Mouse (Mus musculus) CH12.LX (cell line): Measurements from ENCODE around the gene Plscr4. TPM values are rescaled to one million over a fixed set of nuclear protein-coding genes. Genes with fewer than 3 reads are reported as not detected.

Experiments used
- DNase-seq: peaks from one replicate; pipeline ENCODE4 v3.0.0-alpha.2; 2013; ENCODE audit errors: extremely low read depth
- H3K27ac ChIP-seq: 2 replicates; pipeline ENCODE4 v1.5.1; 2012; ENCODE audit warnings: low read depth, mild to moderate bottlenecking, control low read depth, moderate library complexity; ENCODE audit not compliant: insufficient read depth
- H3K27me3 ChIP-seq: replicated peaks from 2 replicates; pipeline ENCODE3; 2012; ENCODE audit warnings: inconsistent platforms
- H3K36me3 ChIP-seq, 2 experiments: replicated peaks in 1 of 2; 2 replicates each; pipeline versions ENCODE3 to v1.6.1; 2012; ENCODE audit warnings: inconsistent platforms in 1 of 2, low read length in 1 of 2, mild to moderate bottlenecking in 1 of 2, mixed read lengths in 1 of 2, moderate library complexity in 1 of 2; ENCODE audit not compliant: control insufficient read depth in 1 of 2, insufficient read depth in 1 of 2
- H3K4me1 ChIP-seq, 2 experiments: 2 replicates each; pipeline ENCODE4 v1.6.1; 2012; ENCODE audit warnings: inconsistent platforms in 1 of 2, moderate library complexity in 1 of 2; ENCODE audit not compliant: insufficient read depth in 2 of 2, control insufficient read depth in 1 of 2
- H3K4me2 ChIP-seq: 2 replicates; pipeline ENCODE4 v1.6.1; 2012; ENCODE audit warnings: low read depth, mild to moderate bottlenecking, control low read depth; ENCODE audit not compliant: poor library complexity, insufficient read depth, severe bottlenecking
- H3K4me3 ChIP-seq, 3 experiments: fragments of 150-350 bp in 1 of 3; sonication (generic) in 1 of 3; replicated peaks in 1 of 3; 2 replicates each; pipeline versions ENCODE3 to v1.5.1; 2011 to 2012; ENCODE audit warnings: low read depth in 2 of 3, low read length in 2 of 3, mild to moderate bottlenecking in 2 of 3, moderate library complexity in 2 of 3, control low read depth in 1 of 3, improper control_type of control experiment in 1 of 3, inconsistent platforms in 1 of 3, mixed read lengths in 1 of 3; ENCODE audit not compliant: poor library complexity in 1 of 3
- H3K79me2 ChIP-seq: replicated peaks from 2 replicates; pipeline ENCODE4 v1.6.1; 2012; ENCODE audit warnings: mild to moderate bottlenecking, moderate library complexity; ENCODE audit not compliant: control insufficient read depth, poor library complexity, insufficient read depth, severe bottlenecking; ENCODE audit errors: extremely low read depth
- H3K9ac ChIP-seq: 2 replicates; pipeline ENCODE4 v1.6.1; 2012; ENCODE audit warnings: low read depth, mild to moderate bottlenecking, control low read depth, moderate library complexity; ENCODE audit not compliant: insufficient read depth
- H3K9me3 ChIP-seq: replicated peaks from 2 replicates; pipeline ENCODE3; 2012; ENCODE audit warnings: low read length, inconsistent platforms, mixed read lengths
- BHLHE40 ChIP-seq: IDR thresholded peaks from 2 replicates; pipeline ENCODE4 v1.6.1; 2011; ENCODE audit warnings: mild to moderate bottlenecking, low read depth, low read length, improper control_type of control experiment
- CTCF ChIP-seq, 2 experiments: IDR thresholded peaks in 1 of 2; conservative IDR thresholded peaks in 1 of 2; 2 replicates each; pipeline ENCODE4 v1.5.1; 2011 to 2012; ENCODE audit warnings: low read depth in 2 of 2, low read length in 2 of 2, improper control_type of control experiment in 1 of 2, inconsistent platforms in 1 of 2, mild to moderate bottlenecking in 1 of 2, moderate library complexity in 1 of 2
- E2F4 ChIP-seq: IDR thresholded peaks from 2 replicates; pipeline ENCODE4 v1.6.1; 2011; ENCODE audit warnings: low read depth, low read length, improper control_type of control experiment; ENCODE audit not compliant: insufficient replicate concordance
- ELF1 ChIP-seq: IDR thresholded peaks from 2 replicates; pipeline ENCODE4 v1.6.1; 2014; ENCODE audit warnings: low read depth, mild to moderate bottlenecking, inconsistent platforms, low read length, improper control_type of control experiment
- EP300 ChIP-seq: IDR thresholded peaks from 2 replicates; pipeline ENCODE4 v1.6.1; 2011; ENCODE audit warnings: low read length, improper control_type of control experiment
- HCFC1 ChIP-seq: IDR thresholded peaks from 2 replicates; pipeline ENCODE4 v1.6.1; 2012; ENCODE audit warnings: low read depth, mild to moderate bottlenecking, inconsistent platforms, low read length, improper control_type of control experiment
- KAT2A ChIP-seq: IDR thresholded peaks from 2 replicates; pipeline ENCODE4 v1.6.1; 2012; ENCODE audit warnings: low read length, improper control_type of control experiment, inconsistent platforms; ENCODE audit not compliant: insufficient replicate concordance
- MXI1 ChIP-seq: IDR thresholded peaks from 2 replicates; pipeline ENCODE4 v1.6.1; 2011; ENCODE audit warnings: mild to moderate bottlenecking, low read depth, low read length, improper control_type of control experiment
- NELFE ChIP-seq: IDR thresholded peaks from 2 replicates; pipeline ENCODE4 v1.6.1; 2011; ENCODE audit warnings: low read depth, low read length, improper control_type of control experiment
- PAX5 ChIP-seq: IDR thresholded peaks from 2 replicates; pipeline ENCODE4 v1.6.1; 2012; ENCODE audit warnings: low read length, inconsistent platforms, mixed read lengths
- POLR2AphosphoS2 ChIP-seq: IDR thresholded peaks from 2 replicates; pipeline ENCODE4 v1.6.1; 2011; ENCODE audit warnings: low read depth, low read length, improper control_type of control experiment
- RCOR1 ChIP-seq: conservative IDR thresholded peaks from 2 replicates; pipeline ENCODE4 v1.6.1; 2012; ENCODE audit warnings: low read depth, mild to moderate bottlenecking, inconsistent platforms, low read length, improper control_type of control experiment
- SIN3A ChIP-seq: IDR thresholded peaks from 2 replicates; pipeline ENCODE4 v1.6.1; 2012; ENCODE audit warnings: low read length, improper control_type of control experiment, inconsistent platforms
- USF2 ChIP-seq: conservative IDR thresholded peaks from 2 replicates; pipeline ENCODE4 v1.6.1; 2011; ENCODE audit warnings: low read depth, low read length, improper control_type of control experiment
- ZNF384 ChIP-seq: IDR thresholded peaks from 2 replicates; pipeline ENCODE4 v1.6.1; 2012; ENCODE audit warnings: low read depth, low read length, improper control_type of control experiment, inconsistent platforms
- dilution Hi-C: fragments of 300-500 bp; cut with MboI; formaldehyde crosslinking; loops from 2 replicates; pipeline ENCODE4 v1.14.3; 2020; ENCODE audit warnings: low sequenced_read_pairs; ENCODE audit not compliant: extremely low pct_unique_long_range_greater_than_20kb, extremely low pct_ligation_motif_present
- in situ Hi-C: fragments of 300-500 bp; cut with MboI; formaldehyde crosslinking; loops from 3 replicates; pipeline ENCODE4 v1.14.3; 2019; ENCODE audit warnings: low sequenced_read_pairs, low pct_ligation_motif_present, low pct_unique_long_range_greater_than_20kb, mixed read lengths
- polyA plus RNA-seq: library from polyadenylated mRNA; unstranded; fragments of >175 nt; gene quantifications from 2 replicates; pipeline ENCODE4 v1.2.1, GENCODE M21; 2012; ENCODE audit warnings: low read depth; ENCODE audit not compliant: insufficient read length
- total RNA-seq, 2 experiments: library from RNA; depleted of rRNA; stranded (reverse); fragments of 300-350 nt in 1 of 2; fragments of >200 nt in 1 of 2; gene quantifications; 2 replicates each; pipeline ENCODE4 v1.2.3; 2012 to 2014

The Plscr4 gene
- total and polyA plus RNA-seq, 3 experiments, result 0.10 TPM; not detected in 2

- Histone ChIP-seq H3K79me2 (no peaks in the 10 kb centered on the region), H3K4me3 (no peak overlapping the region), H3K27ac (no peak overlapping the region), H3K4me2 (peak overlapping the region; percentile 42; the same call in 1 of the 2 replicates), H3K9ac (no peak overlapping the region; the same call in 1 of the 2 replicates), H3K4me1 (peaks cover 0 to 4% of the 10 kb centered on the region in 2 experiments; a peak in 2 of 4 replicates), H3K27me3 (no peaks in the 10 kb centered on the region), H3K9me3 (no peaks in the 10 kb centered on the region), H3K36me3 (no peaks in the 10 kb centered on the region)
- TF ChIP-seq PAX5, result no peak
- DNase-seq, result no peak
- dilution Hi-C loops (no loop called here), in situ Hi-C loops (no loop called here)
Observed at GRCm38 (mm10) chr9:92458418-92458817, 1.2 kb downstream of the Plscr4 start.

DNA sequence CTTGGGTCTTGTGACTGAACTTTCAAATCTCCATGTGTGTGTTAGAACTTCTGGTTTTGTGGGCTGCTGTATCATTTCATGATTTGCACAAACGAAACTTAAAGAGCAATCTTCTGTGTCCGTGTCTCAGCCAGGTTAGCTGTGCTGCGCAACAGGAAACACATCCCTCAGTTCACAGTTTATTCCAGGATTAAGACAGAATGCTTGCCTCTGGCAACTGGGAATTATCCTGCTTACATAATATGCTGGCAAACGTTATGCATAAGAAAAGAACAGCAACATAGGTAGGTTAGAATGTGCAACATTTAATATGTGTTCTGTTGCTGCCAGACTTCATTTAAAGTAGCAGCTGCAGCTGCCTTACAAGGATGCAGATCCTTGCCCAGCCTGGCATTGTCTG is 10.6 kb downstream of the Plscr4 start:
- no peak overlapping the region for H3K4me3 ChIP-seq
- no peaks in the 10 kb centered on the region for H3K27me3 ChIP-seq
- H3K36me3 ChIP-seq, result no peaks in the 10 kb centered on the region
- TF ChIP-seq ZNF384, result no peak
- TF ChIP-seq ELF1, result no peak
- TF ChIP-seq SIN3A, result no peak
- no peak for TF ChIP-seq E2F4
- TF ChIP-seq POLR2AphosphoS2, result no peak
- TF ChIP-seq PAX5, result no peak
- TF ChIP-seq HCFC1, result no peak
- TF ChIP-seq RCOR1, result no peak
- TF ChIP-seq BHLHE40, result peak; percentile 51; the same call in 1 of the 2 replicates
- TF ChIP-seq EP300, result 0 out of 2 replicates have a peak, but pooled peaks have one; percentile 40
- TF ChIP-seq USF2, result no peak
- no peak for TF ChIP-seq NELFE
- no peak for TF ChIP-seq CTCF (conservative IDR thresholded peaks at IDR 0.05 in 1 of 2, IDR thresholded peaks at IDR 0.05 in 1 of 2; ENCODE audit: low read depth in 2 of 2, low read length in 2 of 2)
- no peak for TF ChIP-seq KAT2A
- TF ChIP-seq MXI1, result no peak
- dilution Hi-C loops (no loop called here), in situ Hi-C loops (no loop called here)
- no peaks in the 10 kb centered on the region for H3K9me3 ChIP-seq
- peak; percentile 28 for DNase-seq
- no peaks in the 10 kb centered on the region for H3K79me2 ChIP-seq
- peak overlapping the region; percentile 38 for H3K4me2 ChIP-seq
- H3K27ac ChIP-seq, result no peak overlapping the region
- H3K9ac ChIP-seq, result no peak overlapping the region
- H3K4me1 ChIP-seq, result peaks cover 9 to 25% of the 10 kb centered on the region in 2 experiments; a peak in 3 of 4 replicates
